Mouse (Mus musculus): ENCODE measurements around the gene Kif2c. TPM values are rescaled to one million over a fixed set of nuclear protein-coding genes. Genes with fewer than 3 reads are reported as not detected.

Kif2c gene
- polyA plus RNA-seq, 1 experiment: 14.5 TPM

DNA sequence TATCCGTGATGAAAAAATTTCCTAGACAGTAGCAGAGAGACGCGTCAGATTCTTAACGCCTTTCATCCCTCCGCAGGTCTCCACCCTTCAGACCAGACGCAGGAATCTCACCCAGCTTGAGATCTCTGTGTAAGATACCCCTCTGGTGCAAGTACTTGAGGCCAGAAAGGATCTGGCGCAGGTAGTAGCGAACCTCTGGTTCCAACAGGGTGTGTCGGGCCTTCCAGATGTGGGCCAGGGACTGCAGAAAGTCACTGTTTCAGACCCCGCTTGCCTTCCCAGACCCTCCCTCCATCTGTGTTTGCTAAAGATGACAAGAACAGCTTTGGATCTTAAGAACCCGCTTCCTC, 49.7 kb downstream of the Kif2c start:
- DNase-seq (ENCODE audit: low read depth): no peak
- no peak for TF ChIP-seq POLR2A (IDR thresholded peaks at IDR 0.05; ENCODE audit: borderline replicate concordance, extremely low read depth, insufficient read depth, insufficient read length, poor library complexity, severe bottlenecking)
- TF ChIP-seq CTCF (IDR thresholded peaks at IDR 0.05; ENCODE audit: borderline replicate concordance, extremely low read depth, insufficient read depth, insufficient read length): no peak

DNA sequence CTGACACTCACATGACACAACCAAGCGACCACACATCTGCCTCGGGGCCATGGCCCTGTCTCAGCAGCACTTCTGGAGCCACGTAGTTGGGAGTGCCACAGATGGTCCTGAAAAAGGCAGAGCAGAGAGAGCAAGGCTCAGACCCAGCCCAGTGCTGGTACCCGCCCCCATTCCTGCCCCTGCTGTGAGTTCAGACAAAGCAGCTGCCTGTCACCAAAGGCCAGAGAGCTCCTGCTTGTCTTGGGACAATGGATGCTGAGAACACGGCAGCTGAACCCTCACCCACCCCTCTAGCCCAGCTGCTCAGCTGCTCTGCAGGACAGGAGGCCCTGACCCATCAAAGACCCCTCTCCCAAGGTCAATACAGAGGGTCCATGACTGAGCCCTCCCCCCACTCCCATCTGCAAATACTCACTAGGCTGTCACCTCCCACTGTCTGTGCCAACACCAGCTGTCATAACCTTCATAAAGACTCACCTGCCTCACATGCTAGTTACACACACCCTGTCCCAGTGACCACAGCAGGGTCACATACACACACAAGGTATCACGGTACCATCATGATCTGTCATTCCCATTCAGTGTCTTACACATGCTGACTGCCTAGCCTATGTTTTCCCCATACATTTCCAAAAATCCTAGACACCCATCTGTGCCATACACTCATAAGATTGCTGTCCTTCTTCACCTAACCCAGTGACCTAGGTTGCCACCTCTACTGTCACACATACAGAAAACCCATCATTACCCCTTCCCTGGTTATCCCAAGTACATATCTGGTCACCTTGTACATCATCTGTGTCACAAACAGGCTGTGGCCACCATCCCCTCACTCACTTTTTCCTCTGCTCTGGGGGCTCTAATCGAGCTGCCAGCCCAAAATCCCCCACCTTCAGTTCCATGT, 50.3 kb downstream of the Kif2c start:
- peak; percentile 85 for DNase-seq (ENCODE audit: low read depth)
- TF ChIP-seq CTCF (IDR thresholded peaks at IDR 0.05; ENCODE audit: borderline replicate concordance, extremely low read depth, insufficient read depth, insufficient read length) (no peak), POLR2A (IDR thresholded peaks at IDR 0.05; ENCODE audit: borderline replicate concordance, extremely low read depth, insufficient read depth, insufficient read length, poor library complexity, severe bottlenecking) (no peak)

DNA sequence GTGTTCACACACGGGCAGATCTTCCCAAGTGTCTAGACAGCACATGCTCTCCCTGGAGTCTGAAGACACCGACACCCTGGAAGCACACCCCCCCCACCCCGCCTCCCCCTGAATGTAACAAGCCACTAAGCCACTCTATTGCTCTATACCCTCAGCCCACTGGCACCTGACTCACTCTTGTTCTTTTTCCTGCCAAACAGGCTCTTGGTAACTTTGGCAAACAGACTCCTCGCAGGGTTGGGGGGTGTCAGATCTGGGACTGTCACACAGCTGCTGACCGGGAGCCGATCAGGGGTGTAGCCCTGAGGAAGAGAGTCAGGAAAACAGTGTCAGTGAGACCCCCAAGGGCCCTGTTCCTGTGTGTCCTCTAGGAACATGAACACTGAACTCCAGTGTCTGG, 51.2 kb downstream of the Kif2c start:
- TF ChIP-seq CTCF (IDR thresholded peaks at IDR 0.05; ENCODE audit: borderline replicate concordance, extremely low read depth, insufficient read depth, insufficient read length): no peak
- no peak for TF ChIP-seq POLR2A (IDR thresholded peaks at IDR 0.05; ENCODE audit: borderline replicate concordance, extremely low read depth, insufficient read depth, insufficient read length, poor library complexity, severe bottlenecking)
- DNase-seq (ENCODE audit: low read depth): no peak

DNA sequence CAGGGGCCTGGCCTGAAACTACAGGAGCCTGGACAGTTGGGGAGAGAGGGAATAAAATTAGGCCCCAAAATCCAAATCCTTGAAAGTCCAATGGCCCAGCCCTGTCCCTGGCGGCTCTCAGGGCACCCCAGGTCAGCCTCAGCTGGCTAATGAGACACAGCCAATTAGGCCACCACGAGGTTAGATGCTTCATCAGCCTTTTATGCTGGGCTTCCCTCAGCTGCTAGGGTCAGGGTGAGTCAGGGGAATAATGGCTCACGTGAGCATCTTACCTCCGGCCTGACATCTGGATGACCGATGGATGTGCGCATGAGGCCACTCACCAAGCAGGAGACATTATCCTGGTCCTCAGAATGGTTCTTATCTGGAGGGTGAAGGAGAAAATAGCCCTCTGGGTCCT, 51.6 kb downstream of the Kif2c start:
- TF ChIP-seq CTCF (IDR thresholded peaks at IDR 0.05; ENCODE audit: borderline replicate concordance, extremely low read depth, insufficient read depth, insufficient read length): no peak
- DNase-seq (ENCODE audit: low read depth): no peak

DNA sequence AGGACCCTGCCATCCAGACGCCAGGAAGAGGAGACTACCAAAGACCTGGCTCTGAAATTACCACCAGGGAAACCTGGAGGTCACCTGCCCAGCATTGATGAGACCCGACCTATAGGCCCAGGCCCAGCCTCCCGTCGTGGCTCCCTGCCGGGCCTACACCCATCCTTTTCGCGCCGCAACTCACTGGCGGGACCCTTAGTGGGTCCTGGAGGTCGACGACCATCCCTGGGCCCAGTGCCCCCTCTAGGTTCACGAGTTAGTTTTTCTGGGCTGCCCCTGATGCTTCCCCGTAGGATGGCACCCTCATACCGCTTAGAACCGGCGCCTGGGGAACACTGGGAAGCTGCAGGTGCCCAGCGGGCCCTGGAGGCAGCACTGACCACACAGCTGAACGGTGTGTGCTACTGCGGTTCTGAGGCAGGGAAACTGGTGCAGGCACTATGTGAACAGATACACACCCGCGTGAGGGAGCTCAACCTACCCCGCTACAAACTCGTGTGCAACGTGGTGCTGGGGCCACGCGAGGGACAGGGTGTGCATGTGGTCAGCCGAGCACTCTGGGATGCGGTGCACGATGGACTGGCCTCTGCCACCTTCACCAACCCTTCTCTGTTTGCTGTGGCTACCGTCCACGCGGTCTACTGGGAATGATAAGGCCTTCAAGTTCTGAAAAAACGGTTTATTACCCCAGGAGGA, 54.3 kb downstream of the Kif2c start:
- no peak for DNase-seq (ENCODE audit: low read depth)
- no peak for TF ChIP-seq CTCF (IDR thresholded peaks at IDR 0.05; ENCODE audit: borderline replicate concordance, extremely low read depth, insufficient read depth, insufficient read length)
- TF ChIP-seq POLR2A (IDR thresholded peaks at IDR 0.05; ENCODE audit: borderline replicate concordance, extremely low read depth, insufficient read depth, insufficient read length, poor library complexity, severe bottlenecking): no peak

DNA sequence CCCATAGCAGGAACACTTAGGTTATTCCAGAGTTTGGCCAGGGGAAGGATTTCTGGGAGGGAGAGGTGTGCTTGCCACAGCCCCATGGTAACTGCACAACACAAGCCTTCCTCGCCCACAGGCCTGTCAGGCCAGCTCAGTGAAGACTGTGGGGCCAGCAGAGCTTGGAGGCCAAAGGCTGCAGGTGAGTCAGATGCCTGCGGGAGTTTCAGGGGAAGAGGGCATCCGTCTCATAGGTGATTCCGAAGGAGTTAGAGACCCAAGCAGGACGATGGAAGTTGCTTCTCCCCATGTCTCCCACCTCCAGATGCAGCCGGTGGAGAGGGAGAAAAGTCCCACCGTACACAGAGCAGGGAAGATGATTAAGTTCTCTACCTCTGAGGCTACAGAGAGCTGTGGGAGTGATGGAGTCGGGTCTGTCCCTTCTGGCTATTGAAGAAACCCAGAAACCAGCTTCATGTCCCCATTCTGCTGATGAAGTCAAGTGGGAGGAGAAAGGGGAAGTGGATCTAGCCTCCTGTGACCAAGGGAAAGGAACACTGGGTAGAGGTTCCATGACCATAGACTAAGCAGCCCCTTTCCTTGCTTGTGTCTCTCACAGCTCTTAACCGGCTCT, 55.7 kb downstream of the Kif2c start, which contains the start of gene Tctex1d4:
TSS of gene Tctex1d4 (plus strand) at position 120 of the 616 bp plus-strand sequence.
- TF ChIP-seq CTCF (IDR thresholded peaks at IDR 0.05; ENCODE audit: borderline replicate concordance, extremely low read depth, insufficient read depth, insufficient read length): no peak
- TF ChIP-seq POLR2A (IDR thresholded peaks at IDR 0.05; ENCODE audit: borderline replicate concordance, extremely low read depth, insufficient read depth, insufficient read length, poor library complexity, severe bottlenecking): no peak
- DNase-seq (ENCODE audit: low read depth): no peak

DNA sequence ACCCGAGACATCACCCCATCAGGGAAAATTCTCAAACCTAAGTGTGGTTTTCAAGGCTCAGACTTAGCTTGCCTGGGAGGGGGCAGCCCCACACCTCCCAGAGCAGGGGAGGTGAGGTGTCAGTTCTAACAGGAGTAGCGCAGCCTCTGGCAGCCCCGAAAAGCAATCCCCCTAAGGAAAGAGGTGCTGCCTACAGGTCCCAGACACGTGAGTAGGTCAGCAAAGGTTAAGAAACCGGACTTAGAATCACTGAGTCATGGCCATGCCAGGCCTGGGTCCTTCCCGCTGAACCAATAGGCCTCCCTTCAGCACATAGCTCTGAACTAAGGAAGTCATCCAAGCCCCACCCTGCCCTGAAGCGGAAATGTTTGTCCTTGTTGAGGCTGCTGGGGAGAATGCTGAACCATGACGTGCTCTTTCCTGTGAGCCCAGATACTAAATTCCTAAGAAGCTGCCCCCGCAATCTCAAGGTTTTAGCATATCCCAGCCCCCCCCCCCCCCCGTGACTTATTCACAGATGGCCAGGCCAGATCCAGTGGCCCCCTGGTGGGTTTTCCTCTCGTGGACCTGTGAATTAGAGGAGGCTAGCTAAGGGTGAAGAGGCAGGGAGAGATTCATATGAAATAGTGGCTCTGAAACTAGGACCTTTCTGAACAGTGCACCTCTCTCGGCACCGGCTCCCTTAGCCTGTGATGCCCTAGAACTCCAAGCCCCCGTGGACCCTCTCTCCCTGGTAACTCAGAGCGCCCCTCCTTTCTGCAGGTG, 56.3 kb downstream of the Kif2c start:
- peak; percentile 46 for DNase-seq (ENCODE audit: low read depth)

DNA sequence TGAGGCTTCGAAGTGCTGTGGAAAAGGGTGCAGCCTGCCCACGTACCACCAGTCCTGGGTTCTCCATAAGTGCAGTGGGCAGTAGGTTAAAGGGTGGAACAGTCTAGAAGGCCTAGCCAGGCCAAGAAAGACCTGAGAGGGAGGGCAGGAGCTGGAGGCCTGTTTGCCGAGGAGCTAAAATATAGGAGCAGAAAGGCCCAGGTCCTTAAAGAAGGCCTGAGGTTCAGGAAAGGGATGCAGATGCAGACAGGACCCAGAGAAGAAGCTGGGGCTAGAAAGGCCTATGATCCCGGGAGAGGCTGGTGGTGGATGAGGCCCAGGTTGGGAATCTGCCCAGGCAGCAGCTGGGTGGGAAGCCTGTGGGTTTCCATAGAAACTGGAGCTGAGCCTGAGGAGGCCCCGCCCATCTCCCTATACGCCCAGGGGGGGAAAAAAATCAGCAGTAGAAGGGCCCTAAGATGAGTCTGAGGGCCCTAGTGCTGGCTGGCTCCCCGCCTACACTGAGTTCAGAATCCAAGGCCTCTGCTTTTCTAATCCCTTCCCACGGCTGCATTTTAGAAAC, 57.0 kb downstream of the Kif2c start, which contains the start of gene Btbd19:
TSS of gene Btbd19 (minus strand) at position 378 of the 562 bp plus-strand sequence.
- no peak for TF ChIP-seq CTCF (IDR thresholded peaks at IDR 0.05; ENCODE audit: borderline replicate concordance, extremely low read depth, insufficient read depth, insufficient read length)
- TF ChIP-seq POLR2A (IDR thresholded peaks at IDR 0.05; ENCODE audit: borderline replicate concordance, extremely low read depth, insufficient read depth, insufficient read length, poor library complexity, severe bottlenecking): no peak
- peak; percentile 88 for DNase-seq (ENCODE audit: low read depth)

More for the DNA sequence above, 56.3 kb downstream of the Kif2c start:
- no peak for TF ChIP-seq CTCF (IDR thresholded peaks at IDR 0.05; ENCODE audit: borderline replicate concordance, extremely low read depth, insufficient read depth, insufficient read length)
- TF ChIP-seq POLR2A (IDR thresholded peaks at IDR 0.05; ENCODE audit: borderline replicate concordance, extremely low read depth, insufficient read depth, insufficient read length, poor library complexity, severe bottlenecking): no peak

DNA sequence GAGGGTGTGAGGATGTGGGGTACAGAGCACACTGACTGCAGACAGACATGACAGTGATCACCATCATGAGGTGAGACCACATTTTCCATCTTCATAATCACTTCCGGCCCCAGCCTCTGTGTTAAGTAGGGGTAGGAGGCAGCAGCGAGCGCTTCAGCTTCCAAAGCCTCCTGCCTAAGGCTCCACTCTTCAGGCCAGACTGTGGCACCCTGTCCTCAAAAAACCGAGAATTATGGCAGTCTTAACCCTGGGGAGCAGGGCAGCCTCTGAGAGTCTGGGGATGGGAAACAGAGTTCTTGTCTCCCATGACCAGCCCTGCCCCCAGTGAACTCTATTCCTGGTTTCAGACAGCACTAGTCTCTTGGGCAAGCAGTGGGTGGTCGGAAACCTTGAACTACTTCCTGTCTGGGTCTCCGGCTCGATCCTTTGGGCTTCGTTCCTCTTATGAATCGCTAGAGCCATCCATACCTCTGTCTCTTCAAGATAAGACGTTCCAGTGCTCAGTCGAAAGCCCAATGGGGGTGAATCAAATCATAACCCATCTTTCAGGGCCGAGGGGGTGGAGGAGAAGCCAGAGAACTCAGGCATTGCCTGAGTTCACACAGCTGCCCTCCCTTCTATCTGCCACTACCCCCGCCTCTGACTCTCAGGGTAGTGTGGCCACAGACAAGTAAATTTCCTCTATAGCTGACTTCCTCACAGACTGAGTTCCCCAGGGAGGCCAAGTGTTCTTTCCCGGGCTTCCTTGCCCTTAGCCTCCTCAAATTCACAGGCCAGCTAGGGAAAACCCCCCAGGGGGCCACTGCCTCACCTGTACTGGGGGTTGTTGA, 57.7 kb downstream of the Kif2c start:
- DNase-seq (ENCODE audit: low read depth): no peak
- TF ChIP-seq POLR2A (IDR thresholded peaks at IDR 0.05; ENCODE audit: borderline replicate concordance, extremely low read depth, insufficient read depth, insufficient read length, poor library complexity, severe bottlenecking): no peak

DNA sequence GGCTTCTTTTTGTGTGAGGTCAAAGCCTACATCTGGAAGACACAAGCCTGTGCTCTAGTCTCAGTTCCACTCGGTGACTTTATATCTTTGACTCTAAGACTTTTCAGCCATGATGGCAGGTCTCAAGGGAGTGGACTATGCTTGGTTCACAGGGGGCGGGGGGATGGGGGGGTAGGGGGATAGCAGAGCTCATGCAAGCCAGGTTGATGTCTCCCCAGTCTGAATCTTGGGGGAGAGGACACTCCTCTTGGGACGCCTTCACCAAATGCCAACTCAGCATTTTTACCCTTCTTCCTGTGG, 58.3 kb downstream of the Kif2c start:
- TF ChIP-seq CTCF (IDR thresholded peaks at IDR 0.05; ENCODE audit: borderline replicate concordance, extremely low read depth, insufficient read depth, insufficient read length) (no peak), POLR2A (IDR thresholded peaks at IDR 0.05; ENCODE audit: borderline replicate concordance, extremely low read depth, insufficient read depth, insufficient read length, poor library complexity, severe bottlenecking) (no peak)
- DNase-seq (ENCODE audit: low read depth): no peak

All from brain, embryonic 14.5 days (tissue).